Mouse (Mus musculus) neural tube, embryonic 12.5 days (tissue): Measurements from ENCODE around the gene Tmem236. TPM values are rescaled to one million over a fixed set of nuclear protein-coding genes. Genes with fewer than 3 reads are reported as not detected.
"Not testable (repeated sequence)": the region's sequence is repeated elsewhere in the genome, so short reads cannot be mapped to it uniquely, and the experiment has no call there.

Experiments
- ATAC-seq: fragments of 200-750 bp; cut with Nextera tagmentation; 2 replicates; pipeline ENCODE4 v1.8.0; 2017; ENCODE audit warnings: low read depth, mild to moderate bottlenecking, moderate TSS enrichment, moderate library complexity; ENCODE audit not compliant: low FRiP score
- H3K27ac ChIP-seq: fragments of 300-500 bp; sonication (generic); 2 replicates; pipeline ENCODE4 v1.5.1; 2016
- H3K27me3 ChIP-seq: fragments of 300-500 bp; sonication (generic); replicated peaks from 2 replicates; pipeline ENCODE4 v1.6.1; 2016; ENCODE audit warnings: mild to moderate bottlenecking
- H3K36me3 ChIP-seq: fragments of 300-500 bp; sonication (generic); 2 replicates; pipeline ENCODE4 v1.6.1; 2016; ENCODE audit warnings: mild to moderate bottlenecking
- H3K4me1 ChIP-seq: fragments of 300-500 bp; sonication (generic); 2 replicates; pipeline ENCODE4 v1.6.1; 2016
- H3K4me2 ChIP-seq: fragments of 300-500 bp; sonication (generic); replicated peaks from 2 replicates; pipeline ENCODE4 v1.6.1; 2016; ENCODE audit warnings: mild to moderate bottlenecking
- H3K4me3 ChIP-seq: fragments of 300-500 bp; sonication (generic); 2 replicates; pipeline ENCODE4 v1.5.1; 2016
- H3K9ac ChIP-seq: fragments of 300-500 bp; sonication (generic); 2 replicates; pipeline ENCODE4 v1.6.1; 2016; ENCODE audit warnings: mild to moderate bottlenecking
- H3K9me3 ChIP-seq: fragments of 300-500 bp; sonication (generic); 2 replicates; pipeline ENCODE4 v1.6.1; 2016; ENCODE audit warnings: mild to moderate bottlenecking
- WGBS: fragments of 180-500 bp; shearing (Covaris S2); methylation state at CpG from one replicate; pipeline ENCODE4 v1.1.7; 2016; 5-methylcytosine and 5-hydroxymethylcytosine counted together
- polyA plus RNA-seq: library from polyadenylated mRNA; unstranded; fragments of >200 nt; fragmentation: Nextera tagmentation; extraction: Ambion mirVana; gene quantifications from 2 replicates; pipeline ENCODE4 v1.2.1, GENCODE M21; 2016

Gene Tmem236
- polyA plus RNA-seq, 1 experiment from 2014 or later: 0.11 TPM

GRCm38 (mm10) chr2:14159047-14159446 is 15.3 kb upstream of the Tmem236 start:
- Histone ChIP-seq H3K9ac (no peak overlapping the region), H3K4me2 (no peak overlapping the region), H3K36me3 (no peaks in the 10 kb centered on the region; the same call in 1 of the 2 replicates), H3K4me3 (no peak overlapping the region), H3K27ac (no peak overlapping the region), H3K27me3 (no peaks in the 10 kb centered on the region), H3K9me3 (no peaks in the 10 kb centered on the region), H3K4me1 (no peaks in the 10 kb centered on the region)
- no peak for ATAC-seq
- 85% methylated on average over 3 of the region's 3 CpGs for WGBS

- Histone ChIP-seq H3K36me3 (no peaks in the 10 kb centered on the region; the same call in 1 of the 2 replicates), H3K4me3 (no peak overlapping the region), H3K9me3 (no peaks in the 10 kb centered on the region), H3K4me1 (no peaks in the 10 kb centered on the region), H3K27me3 (no peaks in the 10 kb centered on the region), H3K27ac (no peak overlapping the region), H3K9ac (no peak overlapping the region), H3K4me2 (no peak overlapping the region)
- ATAC-seq: no peak
- 93% methylated on average over 2 of the region's 2 CpGs for WGBS
Measured at GRCm38 (mm10) chr2:14159756-14160155, 14.6 kb upstream of the Tmem236 start.

DNA sequence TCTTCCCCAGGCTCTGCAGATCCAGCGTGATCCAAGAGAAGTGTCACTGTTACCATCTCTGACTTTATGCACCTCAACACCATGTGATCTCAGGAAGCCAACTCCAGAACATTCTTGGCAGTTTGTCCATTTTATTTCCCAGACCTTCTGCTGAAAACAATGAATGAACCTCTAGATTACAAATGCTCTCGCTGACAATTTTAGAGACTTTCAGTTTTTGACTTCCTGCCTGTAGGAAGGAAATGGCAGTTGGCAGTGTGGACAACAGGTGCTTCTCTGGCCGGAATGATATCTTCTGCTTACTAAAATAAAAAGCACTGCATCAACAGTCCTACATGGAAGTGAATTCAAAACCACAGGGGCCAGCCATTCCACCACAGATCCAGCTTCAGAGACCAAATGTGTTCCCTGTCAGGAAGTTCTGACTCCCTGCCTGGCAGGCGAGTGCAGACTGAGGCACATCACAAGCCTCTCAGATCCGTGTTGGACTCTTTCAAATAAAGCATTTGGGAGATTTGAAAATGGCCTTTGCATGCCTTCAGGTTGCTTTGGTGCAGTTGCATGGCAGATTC is 9.8 kb upstream of the Tmem236 start:
- 76% methylated on average over 5 of the region's 5 CpGs for WGBS
- Histone ChIP-seq H3K9ac (no peak overlapping the region), H3K27me3 (no peaks in the 10 kb centered on the region), H3K4me1 (no peaks in the 10 kb centered on the region), H3K36me3 (no peaks in the 10 kb centered on the region), H3K27ac (no peak overlapping the region), H3K4me2 (no peak overlapping the region), H3K4me3 (no peak overlapping the region), H3K9me3 (no peaks in the 10 kb centered on the region)
- ATAC-seq: no peak

DNA sequence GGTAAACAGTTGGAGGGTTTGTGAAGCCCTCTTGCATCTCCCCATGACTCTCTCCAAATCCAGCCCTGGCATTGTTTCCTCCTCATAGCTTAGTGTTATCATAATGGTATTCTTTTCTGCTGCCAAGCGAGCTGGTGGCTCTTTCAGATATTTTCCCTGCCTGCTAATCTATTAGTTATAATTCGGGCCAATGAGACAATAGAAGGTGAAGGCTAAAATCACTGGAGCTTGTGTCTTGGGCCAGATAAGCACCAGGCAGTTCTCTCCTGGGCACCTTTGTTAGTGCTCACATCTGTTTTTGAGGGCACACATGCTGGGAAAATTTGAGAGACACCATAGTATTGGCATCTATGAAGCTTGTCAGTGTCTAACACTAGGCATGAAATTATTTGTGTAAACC is 9.3 kb upstream of the Tmem236 start:
- Histone ChIP-seq H3K4me3 (no peak overlapping the region), H3K27ac (no peak overlapping the region), H3K9me3 (no peaks in the 10 kb centered on the region), H3K4me1 (no peaks in the 10 kb centered on the region), H3K36me3 (no peaks in the 10 kb centered on the region), H3K27me3 (no peaks in the 10 kb centered on the region), H3K9ac (no peak overlapping the region), H3K4me2 (no peak overlapping the region)
- WGBS: 84% methylated on average over 2 of the region's 2 CpGs
- no peak for ATAC-seq

- ATAC-seq: no peak
- Histone ChIP-seq H3K27me3 (no peaks in the 10 kb centered on the region), H3K36me3 (no peaks in the 10 kb centered on the region), H3K9ac (no peak overlapping the region), H3K4me2 (no peak overlapping the region), H3K4me1 (no peaks in the 10 kb centered on the region), H3K9me3 (no peaks in the 10 kb centered on the region), H3K27ac (no peak overlapping the region), H3K4me3 (no peak overlapping the region)
- 85% methylated on average over 3 of the region's 3 CpGs for WGBS
Measured at GRCm38 (mm10) chr2:14165618-14166344, 8.5 kb upstream of the Tmem236 start.

DNA sequence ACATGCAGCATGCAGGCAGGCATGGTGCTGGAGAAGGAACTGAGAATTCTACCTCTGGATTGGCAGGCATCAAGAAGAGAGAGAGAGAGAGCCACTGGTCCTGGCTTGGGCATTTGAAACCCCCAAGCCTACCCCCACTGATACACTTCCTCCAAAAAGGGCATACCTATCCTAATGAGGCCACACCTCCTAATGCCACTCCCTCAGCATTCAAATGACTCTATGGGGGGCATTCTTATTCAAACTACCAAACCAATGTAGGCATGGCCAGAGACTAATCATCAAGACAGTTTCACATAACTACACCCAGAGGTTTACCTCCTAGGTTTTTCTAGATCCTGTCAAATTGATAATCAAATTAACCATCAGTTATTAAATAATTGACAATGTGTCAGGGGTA is 6.6 kb upstream of the Tmem236 start:
- Histone ChIP-seq H3K27me3 (no peaks in the 10 kb centered on the region), H3K27ac (no peak overlapping the region), H3K4me3 (no peak overlapping the region), H3K36me3 (no peaks in the 10 kb centered on the region), H3K9ac (no peak overlapping the region), H3K9me3 (no peaks in the 10 kb centered on the region), H3K4me2 (no peak overlapping the region), H3K4me1 (no peaks in the 10 kb centered on the region)
- no peak for ATAC-seq

DNA sequence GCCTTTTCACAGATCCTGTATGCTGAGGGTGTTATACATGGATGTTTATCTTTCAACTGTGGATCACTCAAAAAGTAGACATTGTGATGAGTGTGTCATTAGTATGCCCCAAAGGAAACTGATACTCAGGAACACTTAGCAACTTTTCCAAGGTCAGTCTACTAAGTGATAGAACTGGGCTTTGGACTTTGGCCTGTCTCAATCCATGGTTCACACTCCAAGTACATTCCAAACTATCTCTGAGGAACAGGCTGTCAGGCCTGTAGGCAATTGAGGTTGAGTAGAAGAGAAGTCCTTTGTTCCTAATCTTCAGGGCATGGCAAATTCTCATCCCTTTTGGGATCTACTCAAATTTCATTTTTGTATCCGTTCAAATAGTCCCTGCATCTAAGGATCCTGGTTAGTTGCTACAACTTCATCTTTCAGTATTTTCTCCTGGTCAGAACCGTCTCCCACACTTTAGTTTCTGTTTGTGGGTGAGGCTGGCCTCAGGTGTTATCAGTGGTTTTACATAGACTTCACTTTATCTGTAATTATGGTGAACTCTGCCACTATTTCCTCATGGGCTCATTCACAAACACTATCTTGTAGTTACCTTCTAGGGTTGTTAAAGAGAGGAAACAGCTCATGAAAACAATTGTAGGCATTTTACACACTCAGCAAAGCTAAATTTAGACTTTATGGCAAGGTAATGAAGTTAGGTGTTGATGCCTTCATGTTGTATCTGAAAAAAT is 2.3 kb downstream of the Tmem236 start:
- 77% methylated on average over 2 of the region's 2 CpGs for WGBS
- H3K9ac ChIP-seq: no peak overlapping the region
- H3K4me3 ChIP-seq: no peak overlapping the region
- no peak overlapping the region for H3K27ac ChIP-seq
- H3K4me1 ChIP-seq: no peaks in the 10 kb centered on the region
- no peaks in the 10 kb centered on the region for H3K27me3 ChIP-seq
- H3K4me2 ChIP-seq: no peak overlapping the region
- H3K9me3 ChIP-seq: no peaks in the 10 kb centered on the region
- H3K36me3 ChIP-seq: no peaks in the 10 kb centered on the region
- ATAC-seq: no peak

DNA sequence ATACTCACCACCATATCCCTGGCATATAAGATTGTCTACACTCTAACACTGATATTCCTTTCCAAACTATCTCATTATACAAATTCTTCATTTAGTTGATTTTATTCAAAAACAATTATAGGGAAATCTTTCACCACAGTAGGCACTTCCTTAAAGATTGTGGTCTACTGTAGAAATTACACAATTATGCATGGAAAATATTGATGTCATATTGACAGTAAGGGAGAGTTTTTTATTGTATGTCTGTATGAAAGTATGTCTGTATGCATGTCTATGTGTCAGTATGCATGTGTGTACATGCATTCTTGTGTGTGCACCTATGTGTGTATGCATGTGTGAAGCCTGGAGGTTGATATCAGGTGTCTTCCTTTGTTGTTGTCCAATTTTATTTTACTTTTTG is 10.1 kb downstream of the Tmem236 start:
- Histone ChIP-seq H3K27ac (no peak overlapping the region), H3K27me3 (no peaks in the 10 kb centered on the region), H3K4me3 (no peak overlapping the region), H3K36me3 (no peaks in the 10 kb centered on the region), H3K9me3 (no peaks in the 10 kb centered on the region), H3K4me1 (no peaks in the 10 kb centered on the region), H3K9ac (no peak overlapping the region), H3K4me2 (no peak overlapping the region)
- ATAC-seq: no peak

- H3K9me3 ChIP-seq: no peaks in the 10 kb centered on the region
- H3K36me3 ChIP-seq: no peaks in the 10 kb centered on the region
- H3K27ac ChIP-seq: no peak overlapping the region
- ATAC-seq: no peak
- H3K4me1 ChIP-seq: no peaks in the 10 kb centered on the region
- WGBS: 89% methylated on average over 4 of the region's 4 CpGs
- no peaks in the 10 kb centered on the region for H3K27me3 ChIP-seq
- H3K4me2 ChIP-seq: no peak overlapping the region
- no peak overlapping the region for H3K4me3 ChIP-seq
- H3K9ac ChIP-seq: no peak overlapping the region
Measured at GRCm38 (mm10) chr2:14190684-14191083, 16.4 kb downstream of the Tmem236 start.

GRCm38 (mm10) chr2:14191601-14192000 is 17.3 kb downstream of the Tmem236 start:
- H3K27me3 ChIP-seq: no peaks in the 10 kb centered on the region
- no peak overlapping the region for H3K9ac ChIP-seq
- H3K36me3 ChIP-seq: no peaks in the 10 kb centered on the region
- no peak for ATAC-seq
- WGBS: 86% methylated on average over 4 of the region's 4 CpGs
- H3K4me1 ChIP-seq: no peaks in the 10 kb centered on the region
- H3K27ac ChIP-seq: no peak overlapping the region
- H3K4me2 ChIP-seq: no peak overlapping the region
- H3K9me3 ChIP-seq: no peaks in the 10 kb centered on the region
- no peak overlapping the region for H3K4me3 ChIP-seq

DNA sequence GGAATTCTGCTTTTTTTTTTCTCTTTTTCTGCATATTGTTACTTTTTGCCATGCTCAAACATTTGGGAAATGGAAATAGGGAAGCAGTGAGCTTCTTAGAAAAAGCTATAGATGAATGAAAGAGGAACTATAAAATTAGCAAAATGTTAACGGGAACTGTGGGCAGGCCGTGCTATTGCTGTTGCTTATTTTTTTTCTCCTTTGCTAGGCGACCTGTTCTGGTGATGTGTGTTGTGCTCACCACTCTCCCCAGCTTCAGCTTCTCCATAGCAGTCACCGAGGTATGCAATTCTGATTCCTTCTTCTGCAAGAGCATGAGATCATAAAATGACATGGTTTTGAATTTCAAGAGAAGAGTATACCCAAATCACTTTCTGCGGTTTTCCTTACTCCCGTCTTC is 17.7 kb downstream of the Tmem236 start:
- no peaks in the 10 kb centered on the region for H3K9me3 ChIP-seq
- no peak overlapping the region for H3K4me2 ChIP-seq
- H3K27ac ChIP-seq: no peak overlapping the region
- H3K4me1 ChIP-seq: no peaks in the 10 kb centered on the region
- H3K27me3 ChIP-seq: no peaks in the 10 kb centered on the region
- no peak overlapping the region for H3K4me3 ChIP-seq
- 84% methylated on average over 6 of the region's 6 CpGs for WGBS
- ATAC-seq: no peak
- no peak overlapping the region for H3K9ac ChIP-seq
- H3K36me3 ChIP-seq: no peaks in the 10 kb centered on the region

DNA sequence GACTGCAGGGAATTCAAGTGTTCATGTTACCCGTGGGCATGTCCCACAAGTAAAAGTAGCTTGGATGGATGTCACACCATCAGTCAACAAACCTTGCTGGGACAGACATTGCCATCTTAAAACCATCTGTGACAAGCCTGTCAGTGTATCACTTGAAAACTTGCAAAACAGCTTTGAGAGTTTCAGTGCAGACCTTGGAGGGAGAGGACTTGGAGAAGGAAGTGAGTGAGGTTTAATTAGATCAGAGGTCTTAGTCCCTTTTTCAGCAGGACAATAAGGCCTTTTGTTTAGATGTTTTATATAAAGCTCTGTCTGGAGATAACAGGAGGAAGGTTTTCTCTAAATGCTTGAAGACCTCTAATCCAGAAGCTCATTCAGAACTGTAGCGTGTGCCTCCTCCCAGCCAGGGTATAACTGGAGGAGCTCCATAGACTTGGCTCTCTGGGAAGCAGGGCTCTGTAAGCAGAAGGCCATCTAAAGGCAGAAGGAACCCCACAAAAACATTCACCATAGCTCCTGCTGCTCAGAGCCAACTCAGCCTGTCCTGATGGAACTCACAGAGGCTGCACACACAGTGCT is 24.1 kb downstream of the Tmem236 start:
- not testable (repeated sequence) for H3K4me3 ChIP-seq, H3K4me2 ChIP-seq, H3K27me3 ChIP-seq, H3K9ac ChIP-seq, H3K27ac ChIP-seq, ATAC-seq, H3K9me3 ChIP-seq, H3K4me1 ChIP-seq, H3K36me3 ChIP-seq
- WGBS: 67% methylated on average over 1 of the region's 2 CpGs
